Mouse (Mus musculus): ENCODE data around the gene Morn1. TPM values are rescaled to one million over a fixed set of nuclear protein-coding genes. Genes with fewer than 3 reads are reported as not detected.
A peak's percentile ranks its signal among the peaks of the same experiment; 100 is the strongest.

Gene Morn1
- polyA plus RNA-seq, 1 experiment from 2014 or later = 2.2 TPM

GRCm38 (mm10) chr4:155143871-155144502 is 57.6 kb downstream of the Morn1 start:
- Histone ChIP-seq H3K4me2 (ENCODE audit: low read depth, low read length) (no peak overlapping the region), H3K9ac (replicated peaks) (no peak overlapping the region), H3K4me3 (ENCODE audit: low read depth, low read length) (no peak overlapping the region), H3K36me3 (replicated peaks; ENCODE audit: insufficient read depth, low read length) (no peaks in the 10 kb centered on the region), H3K27ac (ENCODE audit: low read depth) (no peak overlapping the region), H3K9me3 (ENCODE audit: low read length) (no peaks in the 10 kb centered on the region), H3K27me3 (ENCODE audit: insufficient read depth, low read length) (no peaks in the 10 kb centered on the region), H3K4me1 (ENCODE audit: insufficient read depth) (peaks cover 3% of the 10 kb centered on the region; the same call in 1 of the 2 replicates)
- TF ChIP-seq CTCF (IDR thresholded peaks at IDR 0.05; ENCODE audit: low read depth) (no peak), EP300 (IDR thresholded peaks at IDR 0.05; ENCODE audit: low read depth) (no peak)
- WGBS (ENCODE audit: insufficient replicate concordance) = 76% methylated on average over 12 of the region's 12 CpGs
- ATAC-seq = peak; percentile 16; the same call in 1 of the 2 replicates
- no peak for DNase-seq

GRCm38 (mm10) chr4:155144548-155145180 is 58.3 kb downstream of the Morn1 start:
- 60% methylated on average over 4 of the region's 4 CpGs for WGBS (ENCODE audit: insufficient replicate concordance)
- Histone ChIP-seq H3K27ac (ENCODE audit: low read depth) (no peak overlapping the region; the same call in 1 of the 2 replicates), H3K9ac (replicated peaks) (no peak overlapping the region)

DNA sequence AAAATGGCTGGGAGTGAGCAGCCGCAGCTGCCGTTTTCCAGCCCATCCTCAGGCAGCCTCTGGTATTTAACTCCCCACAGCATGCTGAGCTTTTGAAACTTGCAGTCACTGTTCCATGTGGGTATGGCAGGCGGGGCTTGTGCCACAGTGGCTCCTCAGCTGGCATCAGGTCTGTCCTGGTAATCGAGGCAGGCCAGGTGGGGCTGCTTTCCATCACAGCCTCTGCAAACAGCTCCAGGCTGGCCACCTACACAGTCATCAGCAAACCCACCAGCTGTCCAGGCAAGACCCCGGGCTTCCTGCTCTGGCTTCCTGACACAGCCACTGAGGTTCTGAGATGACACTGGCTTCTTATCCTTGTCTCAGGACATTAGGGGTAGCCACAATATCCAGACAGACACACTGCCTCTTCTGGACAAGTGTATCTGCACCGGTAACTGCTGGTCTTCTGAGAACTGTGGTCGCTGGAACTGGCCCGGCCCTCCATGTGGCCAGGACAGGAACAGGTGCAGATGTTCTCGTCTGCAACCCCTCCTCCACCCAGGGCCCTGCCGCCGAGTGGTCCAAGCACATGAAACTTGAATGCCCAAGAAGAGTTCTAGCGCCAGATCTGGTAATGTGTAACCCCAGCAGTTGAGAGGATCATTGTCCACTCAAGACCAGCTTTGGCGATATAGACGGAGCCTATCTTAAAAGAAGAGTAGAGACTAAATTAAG is 59.9 kb downstream of the Morn1 start:
- 57% methylated on average over 14 of the region's 14 CpGs for WGBS (ENCODE audit: insufficient replicate concordance)
- no peaks in the 10 kb centered on the region for H3K9me3 ChIP-seq (ENCODE audit: low read length)
- H3K4me3 ChIP-seq (ENCODE audit: low read depth, low read length) = no peak overlapping the region
- no peak for TF ChIP-seq CTCF (IDR thresholded peaks at IDR 0.05; ENCODE audit: low read depth)
- TF ChIP-seq EP300 (IDR thresholded peaks at IDR 0.05; ENCODE audit: low read depth) = no peak
- no peaks in the 10 kb centered on the region for H3K36me3 ChIP-seq (replicated peaks; ENCODE audit: insufficient read depth, low read length)
- no peak overlapping the region for H3K27ac ChIP-seq (ENCODE audit: low read depth)
- no peaks in the 10 kb centered on the region for H3K27me3 ChIP-seq (ENCODE audit: insufficient read depth, low read length)
- DNase-seq (no peak), ATAC-seq (no peak)
- no peak overlapping the region for H3K4me2 ChIP-seq (ENCODE audit: low read depth, low read length)
- no peak overlapping the region for H3K9ac ChIP-seq (replicated peaks)
- H3K4me1 ChIP-seq (ENCODE audit: insufficient read depth) = peaks cover 12% of the 10 kb centered on the region

More at GRCm38 (mm10) chr4:155144548-155145180, 58.3 kb downstream of the Morn1 start:
- TF ChIP-seq CTCF (IDR thresholded peaks at IDR 0.05; ENCODE audit: low read depth) (peak; percentile 15; the same call in 1 of the 2 replicates), EP300 (IDR thresholded peaks at IDR 0.05; ENCODE audit: low read depth) (no peak)
- Histone ChIP-seq H3K4me2 (ENCODE audit: low read depth, low read length) (no peak overlapping the region), H3K4me3 (ENCODE audit: low read depth, low read length) (no peak overlapping the region), H3K4me1 (ENCODE audit: insufficient read depth) (no peaks in the 10 kb centered on the region; the same call in 1 of the 2 replicates), H3K27me3 (ENCODE audit: insufficient read depth, low read length) (no peaks in the 10 kb centered on the region), H3K36me3 (replicated peaks; ENCODE audit: insufficient read depth, low read length) (no peaks in the 10 kb centered on the region), H3K9me3 (ENCODE audit: low read length) (no peaks in the 10 kb centered on the region)
- no peak for ATAC-seq
- DNase-seq = no peak

DNA sequence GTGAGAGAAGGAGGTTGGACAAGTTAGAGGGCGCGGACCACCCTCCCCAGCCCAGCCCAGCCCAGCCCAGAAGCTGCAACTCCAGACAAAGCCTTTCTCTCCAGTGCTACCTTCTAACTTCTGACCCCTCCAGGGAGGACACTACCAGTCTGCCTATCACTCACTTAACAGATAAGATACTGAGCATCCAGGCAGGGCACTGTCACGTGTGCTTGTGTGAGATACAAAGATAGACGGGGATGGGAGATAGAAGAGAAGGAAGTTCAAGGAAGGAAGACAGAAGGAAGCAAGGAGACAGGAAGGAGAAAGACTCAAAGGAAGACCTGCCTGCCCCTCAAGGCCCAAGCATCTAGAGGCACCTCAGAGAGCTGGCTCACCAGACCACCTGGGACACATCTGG is 62.1 kb downstream of the Morn1 start:
- H3K4me3 ChIP-seq (ENCODE audit: low read depth, low read length) = no peak overlapping the region
- H3K4me1 ChIP-seq (ENCODE audit: insufficient read depth) = peaks cover 23% of the 10 kb centered on the region
- TF ChIP-seq EP300 (IDR thresholded peaks at IDR 0.05; ENCODE audit: low read depth) = no peak
- no peak for TF ChIP-seq CTCF (IDR thresholded peaks at IDR 0.05; ENCODE audit: low read depth)
- no peak overlapping the region for H3K27ac ChIP-seq (ENCODE audit: low read depth)
- ATAC-seq (no peak), DNase-seq (no peak)
- no peak overlapping the region for H3K9ac ChIP-seq (replicated peaks)
- no peaks in the 10 kb centered on the region for H3K27me3 ChIP-seq (ENCODE audit: insufficient read depth, low read length)
- no peak overlapping the region for H3K4me2 ChIP-seq (ENCODE audit: low read depth, low read length)
- H3K9me3 ChIP-seq (ENCODE audit: low read length) = no peaks in the 10 kb centered on the region
- WGBS (ENCODE audit: insufficient replicate concordance) = 64% methylated on average over 4 of the region's 4 CpGs
- no peaks in the 10 kb centered on the region for H3K36me3 ChIP-seq (replicated peaks; ENCODE audit: insufficient read depth, low read length)

- 76% methylated on average over 8 of the region's 8 CpGs for WGBS (ENCODE audit: insufficient replicate concordance)
- peaks cover 23% of the 10 kb centered on the region for H3K4me1 ChIP-seq (ENCODE audit: insufficient read depth)
- no peak overlapping the region for H3K9ac ChIP-seq (replicated peaks)
- no peak overlapping the region for H3K4me3 ChIP-seq (ENCODE audit: low read depth, low read length)
- ATAC-seq = no peak
- no peak overlapping the region for H3K27ac ChIP-seq (ENCODE audit: low read depth)
- TF ChIP-seq EP300 (IDR thresholded peaks at IDR 0.05; ENCODE audit: low read depth) (no peak), CTCF (IDR thresholded peaks at IDR 0.05; ENCODE audit: low read depth) (no peak)
- no peaks in the 10 kb centered on the region for H3K36me3 ChIP-seq (replicated peaks; ENCODE audit: insufficient read depth, low read length)
- no peak overlapping the region for H3K4me2 ChIP-seq (ENCODE audit: low read depth, low read length)
- no peaks in the 10 kb centered on the region for H3K27me3 ChIP-seq (ENCODE audit: insufficient read depth, low read length)
- DNase-seq = no peak
- H3K9me3 ChIP-seq (ENCODE audit: low read length) = no peaks in the 10 kb centered on the region
These were observed 62.7 kb downstream of the Morn1 start for GRCm38 (mm10) chr4:155148910-155149698.
